Mouse (Mus musculus) G1E (cell line): ENCODE measurements around the gene Sbno2.

Source experiments
- CTCF ChIP-seq: IDR thresholded peaks from 2 replicates; pipeline ENCODE4 v1.5.1; 2012; ENCODE audit warnings: low read depth, low read length, inconsistent platforms, mixed read lengths
- GATA1 ChIP-seq: IDR thresholded peaks from 2 replicates; pipeline ENCODE4 v1.6.1; 2012; ENCODE audit warnings: borderline replicate concordance, low read length, inconsistent platforms, mixed read lengths
- GATA2 ChIP-seq: IDR thresholded peaks from 2 replicates; pipeline ENCODE4 v1.6.1; 2012; ENCODE audit warnings: low read depth, low read length, inconsistent platforms, borderline replicate concordance
- POLR2AphosphoS5 ChIP-seq: IDR thresholded peaks from 2 replicates; pipeline ENCODE4 v1.6.1; 2012; ENCODE audit warnings: low read depth, low read length, inconsistent platforms; ENCODE audit not compliant: insufficient replicate concordance
- TAL1 ChIP-seq: conservative IDR thresholded peaks from 2 replicates; pipeline ENCODE4 v1.6.1; 2012; ENCODE audit warnings: low read depth, low read length, inconsistent platforms, mixed read lengths

- no peak for TF ChIP-seq CTCF
- no peak for TF ChIP-seq POLR2AphosphoS5
- TF ChIP-seq GATA1: no peak
- TF ChIP-seq TAL1: no peak
- no peak for TF ChIP-seq GATA2
Observed at GRCm38 (mm10) chr10:80044087-80044486, 61.3 kb downstream of the Sbno2 start.
